In the genomic region with DNA sequence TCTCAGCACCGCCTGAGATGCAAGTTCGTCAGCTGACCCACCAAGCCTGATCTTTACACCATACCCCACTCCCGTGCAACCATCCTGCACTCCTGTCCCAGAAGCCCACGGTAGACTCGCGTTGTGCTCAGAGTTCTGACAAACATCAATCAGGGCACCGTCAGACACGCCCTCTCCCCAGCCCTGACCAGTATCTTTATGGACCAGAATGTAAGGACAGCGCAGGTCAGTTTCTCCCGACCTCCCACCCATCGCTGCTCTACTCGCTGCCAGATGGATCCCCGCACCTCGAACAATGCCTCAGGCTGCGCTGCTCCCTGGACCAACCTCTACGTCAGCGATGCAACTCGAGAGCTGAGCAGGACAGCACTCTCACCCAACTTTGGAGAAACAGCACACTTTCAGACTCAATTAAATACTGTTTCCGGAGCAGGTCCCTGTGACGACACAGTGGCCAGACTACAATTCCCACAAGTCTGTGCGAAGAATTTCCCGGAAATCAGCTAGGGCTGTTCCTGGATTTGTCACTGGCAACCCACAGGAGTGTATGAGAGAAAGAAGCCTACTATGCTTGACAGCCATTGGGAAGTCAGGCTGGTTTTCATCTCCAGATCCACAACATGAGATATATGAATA, we compare ENCODE assay signal across 7 mouse cellular contexts. TPM values are rescaled to one million over a fixed set of nuclear protein-coding genes. Genes with fewer than 3 reads are reported as not detected.
DNase-seq lines count a peak whose midpoint lies in the region; ATAC-seq lines count a peak whose summit lies in the region.

A gene (minus strand): TSS at position 472 of the 636 bp plus-strand sequence.

- peak within 1 kb of the TSS; percentile 48 for H3K27ac ChIP-seq in embryonic facial prominence, embryonic 12.5 days
- H3K27ac ChIP-seq in limb, embryonic 11.5 days (replicated peaks; ENCODE audit: low read depth, low read length), result no peak within 1 kb of the TSS
- 0 out of 2 replicates have a peak within 1 kb of the TSS, but pooled peaks have one; percentile 37 for H3K27ac ChIP-seq in midbrain, embryonic 14.5 days (replicated peaks; ENCODE audit: low read depth, low read length)

- peak; percentile 89 for ATAC-seq in embryonic facial prominence, embryonic 12.5 days (ENCODE audit: insufficient number of reproducible peaks, insufficient read depth, low FRiP score, low TSS enrichment)
- ATAC-seq in limb, embryonic 11.5 days (ENCODE audit: insufficient number of reproducible peaks, low FRiP score, low TSS enrichment, low read depth), result peak; percentile 93
- ATAC-seq in midbrain, embryonic 14.5 days (ENCODE audit: low FRiP score, low TSS enrichment), result peak; percentile 97

- H3K27me3 ChIP-seq in embryonic facial prominence, embryonic 12.5 days, result no peaks in the 10 kb centered on the region
- no peaks in the 10 kb centered on the region for H3K27me3 ChIP-seq in limb, embryonic 11.5 days (ENCODE audit: control insufficient read depth, insufficient read depth, low read length)
- no peaks in the 10 kb centered on the region for H3K27me3 ChIP-seq in midbrain, embryonic 14.5 days (ENCODE audit: control insufficient read depth, insufficient read depth, low read length)

- peaks cover 7% of the 10 kb centered on the region; the same call in 1 of the 2 replicates for H3K4me1 ChIP-seq in embryonic facial prominence, embryonic 12.5 days
- 0 out of 2 replicates have a peak, but pooled peaks cover 3% of the 10 kb centered on the region for H3K4me1 ChIP-seq in limb, embryonic 11.5 days (ENCODE audit: control insufficient read depth, insufficient read depth, low read length)
- peaks cover 6% of the 10 kb centered on the region; the same call in 1 of the 2 replicates for H3K4me1 ChIP-seq in midbrain, embryonic 14.5 days (ENCODE audit: control insufficient read depth, insufficient read depth, low read length)

- H3K4me2 ChIP-seq in embryonic facial prominence, embryonic 12.5 days (replicated peaks), result peak within 1 kb of the TSS; percentile 73
- peak within 1 kb of the TSS; percentile 64 for H3K4me2 ChIP-seq in limb, embryonic 11.5 days (ENCODE audit: low read depth, severe bottlenecking)
- H3K4me2 ChIP-seq in midbrain, embryonic 14.5 days (ENCODE audit: low read length), result peak within 1 kb of the TSS; percentile 89

- under 1% methylated on average over 22 of the region's 22 CpGs for WGBS in embryonic facial prominence, embryonic 12.5 days
- under 1% methylated on average over 22 of the region's 22 CpGs for WGBS in limb, embryonic 11.5 days
- 1% methylated on average over 22 of the region's 22 CpGs for WGBS in midbrain, embryonic 14.5 days

- 0 out of 2 replicates have a peak, but pooled peaks cover 1% of the 10 kb centered on the region for H3K9me3 ChIP-seq in embryonic facial prominence, embryonic 12.5 days
- H3K9me3 ChIP-seq in limb, embryonic 11.5 days (ENCODE audit: control insufficient read depth, low read length), result no peaks in the 10 kb centered on the region
- peaks cover 2% of the 10 kb centered on the region; the same call in 1 of the 2 replicates for H3K9me3 ChIP-seq in midbrain, embryonic 14.5 days (ENCODE audit: control insufficient read depth, low read length)

- H3K4me3 ChIP-seq in embryonic facial prominence, embryonic 12.5 days, result peak within 1 kb of the TSS; percentile 70
- H3K4me3 ChIP-seq in limb, embryonic 11.5 days (ENCODE audit: low read depth, low read length), result peak within 1 kb of the TSS; percentile 82
- peak within 1 kb of the TSS; percentile 86 for H3K4me3 ChIP-seq in midbrain, embryonic 14.5 days (replicated peaks; ENCODE audit: low read depth, low read length)

- peak; percentile 62 for DNase-seq in adrenal gland, postnatal 25 days
- DNase-seq in heart, adult 11 months, result peak; percentile 99
- DNase-seq in kidney, adult 18-20 months, result peak; percentile 87
- peak; percentile 88 for DNase-seq in limb, embryonic 11.5 days (ENCODE audit: low spot score)
- DNase-seq in midbrain, embryonic 14.5 days, result peak; percentile 94
- peak; percentile 65 to 76 for DNase-seq in spleen, adult 18-20 months

- peaks cover 6% of the 10 kb centered on the region; the same call in 1 of the 2 replicates for H3K36me3 ChIP-seq in embryonic facial prominence, embryonic 12.5 days
- H3K36me3 ChIP-seq in limb, embryonic 11.5 days (ENCODE audit: control insufficient read depth, insufficient read depth, low read length), result no peaks in the 10 kb centered on the region
- H3K36me3 ChIP-seq in midbrain, embryonic 14.5 days (ENCODE audit: control insufficient read depth, insufficient read depth, low read length), result peaks cover 3% of the 10 kb centered on the region

- peak within 1 kb of the TSS; percentile 75 for H3K9ac ChIP-seq in embryonic facial prominence, embryonic 12.5 days
- H3K9ac ChIP-seq in limb, embryonic 11.5 days (ENCODE audit: low read length), result peak within 1 kb of the TSS; percentile 74
- H3K9ac ChIP-seq in midbrain, embryonic 14.5 days (replicated peaks; ENCODE audit: low read length), result peak within 1 kb of the TSS; percentile 62

RNA-seq across cellular contexts. Expression of the gene that starts here (rescaled TPM):
- total RNA-seq in adrenal gland, postnatal 25 days (2021), result 7.6 and 8.1 TPM in 2 replicates
- 22.5 and 24.0 TPM in 2 replicates for polyA plus RNA-seq in embryonic facial prominence, embryonic 12.5 days (2016; fragmentation: Nextera tagmentation; extraction: Ambion mirVana)
- 19.5 and 19.6 TPM in 2 replicates for polyA plus RNA-seq in limb, embryonic 11.5 days (2014; fragmentation: Nextera tagmentation; extraction: Ambion mirVana)
- 10.1 and 15.5 TPM in 2 replicates for polyA plus RNA-seq in midbrain, embryonic 14.5 days (2014; fragmentation: Nextera tagmentation; extraction: Ambion mirVana)
